Mouse (Mus musculus): ENCODE measurements around the gene Rprd1b. TPM values are rescaled to one million over a fixed set of nuclear protein-coding genes. Genes with fewer than 3 reads are reported as not detected.

Rprd1b gene
- polyA plus RNA-seq, 1 experiment from 2014 or later: 20.1 TPM

- POLR2A ChIA-PET: interaction anchor here (0.6 kb wide), 2 partner anchors 49 to 603 kb away, joined by 3 read pairs; no protein-coding TSS in a partner anchor
- DNase-seq (ENCODE audit: low read depth, low spot score) (no peak), ATAC-seq (no peak)
- in situ Hi-C loops (cut with MboI; ENCODE audit: low pct_unique_long_range_greater_than_20kb): loop anchor here (25.0 kb wide), 1 partner anchor 542 kb away; no protein-coding TSS in a partner anchor
- no peaks in the 10 kb centered on the region for H3K27me3 ChIP-seq
- no peak for TF ChIP-seq CTCF (IDR thresholded peaks at IDR 0.05)
- CTCF ChIA-PET: no interaction called here
These were observed 150.5 kb downstream of the Rprd1b start for GRCm38 (mm10) chr2:158178696-158179369.

DNA sequence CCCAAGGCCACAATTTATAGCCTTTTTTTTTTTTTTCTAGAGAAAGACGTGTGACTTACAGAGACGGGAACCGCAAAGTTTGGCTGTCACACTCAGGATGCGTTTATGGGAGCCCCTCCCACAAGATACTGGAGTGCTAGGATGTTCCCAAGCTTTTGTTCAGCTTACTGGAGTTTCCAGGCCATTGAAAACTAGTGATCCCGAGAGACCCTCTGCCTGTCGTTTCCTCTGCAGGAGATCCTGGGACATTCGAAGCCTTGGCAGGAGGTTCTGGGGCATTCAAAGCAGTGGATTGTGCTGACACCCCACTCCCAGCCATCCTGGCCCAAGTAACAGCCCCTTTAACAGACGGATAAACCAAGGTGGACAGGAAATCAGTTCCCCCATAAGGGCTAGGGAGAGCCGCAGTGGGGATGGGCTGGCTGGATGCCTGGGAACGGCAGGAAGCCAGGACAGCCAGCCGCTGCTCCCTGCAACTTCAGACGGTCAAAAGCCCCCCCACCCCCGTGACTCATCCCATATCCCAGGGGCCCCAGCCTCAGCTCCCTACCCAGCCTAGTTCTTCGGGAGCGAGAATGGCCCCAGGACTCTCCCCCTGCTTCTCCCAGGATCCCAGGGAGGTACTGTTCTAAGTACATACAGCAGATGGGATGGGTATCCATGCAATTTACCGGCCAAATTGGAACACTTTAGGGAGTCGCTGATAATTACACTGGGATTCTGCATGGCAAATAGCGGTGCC, 151.2 kb downstream of the Rprd1b start:
- ATAC-seq (no peak), DNase-seq (ENCODE audit: low read depth, low spot score) (no peak)
- ChIA-PET POLR2A (interaction anchor here (0.6 kb wide), 2 partner anchors 50 to 604 kb away, joined by 3 read pairs; no protein-coding TSS in a partner anchor), CTCF (interaction anchor here (1.0 to 2.8 kb wide), 4 partner anchors 13 to 118 kb away, joined by 3 to 17 read pairs (median 6); no protein-coding TSS in a partner anchor)
- no peak for TF ChIP-seq CTCF (IDR thresholded peaks at IDR 0.05)
- in situ Hi-C loops (cut with MboI; ENCODE audit: low pct_unique_long_range_greater_than_20kb): loop anchor here (25.0 kb wide), 1 partner anchor 542 kb away; no protein-coding TSS in a partner anchor
- H3K27me3 ChIP-seq: no peaks in the 10 kb centered on the region

- ChIA-PET CTCF (interaction anchor here (1.0 to 2.8 kb wide), 7 partner anchors 14 to 160 kb away, joined by 3 to 17 read pairs (median 3); no protein-coding TSS in a partner anchor), POLR2A (no interaction called here)
- peak; percentile 84 for TF ChIP-seq CTCF (IDR thresholded peaks at IDR 0.05)
- in situ Hi-C loops (cut with MboI; ENCODE audit: low pct_unique_long_range_greater_than_20kb): loop anchor here (25.0 kb wide), 1 partner anchor 543 kb away; no protein-coding TSS in a partner anchor
- ATAC-seq: no peak
- no peak for DNase-seq (ENCODE audit: low read depth, low spot score)
- no peaks in the 10 kb centered on the region for H3K27me3 ChIP-seq
These were observed 152.5 kb downstream of the Rprd1b start for GRCm38 (mm10) chr2:158180797-158181196.

Other genes with a start within 250 kb of the Rprd1b start
- not detected for gene Vstm2l, start 113.8 kb upstream of the Rprd1b start, polyA plus RNA-seq (2021)
- 25.1 TPM for gene Tti1, start 64 bp upstream of the Rprd1b start, polyA plus RNA-seq (2021)
- 113 TPM for gene Tgm2, start 117.9 kb downstream of the Rprd1b start, polyA plus RNA-seq (2021)
- gene D630003M21Rik, start 200.7 kb downstream of the Rprd1b start, polyA plus RNA-seq (2021): 49.6 TPM
- 2.9 TPM for gene Bpi, start 229.6 kb downstream of the Rprd1b start, polyA plus RNA-seq (2021)